8 mouse cellular contexts compared by ENCODE assay signal in genomic region chr7:25689603-25690021, GRCm38 (mm10). TPM values are rescaled to one million over a fixed set of nuclear protein-coding genes. Genes with fewer than 3 reads are reported as not detected.
DNase-seq lines count a peak whose midpoint lies in the region; ATAC-seq and TF ChIP-seq lines count a peak whose summit lies in the region.

No protein-coding gene starts in this region.

- 0 out of 2 replicates have a peak overlapping the region, but pooled peaks have one; percentile 81 for H3K9ac ChIP-seq in heart, embryonic 15.5 days
- peak overlapping the region; percentile 44; the same call in 1 of the 2 replicates for H3K9ac ChIP-seq in hindbrain, postnatal 0 days (replicated peaks; ENCODE audit: low read length)
- no peak overlapping the region; the same call in 1 of the 2 replicates for H3K9ac ChIP-seq in midbrain, embryonic 16.5 days (ENCODE audit: low read depth, low read length)

- no peak for ATAC-seq in heart, embryonic 15.5 days (replicated peaks; ENCODE audit: insufficient number of reproducible peaks, insufficient read depth, low FRiP score, low read depth)
- no peak for ATAC-seq in hindbrain, postnatal 0 days
- no peak for ATAC-seq in midbrain, embryonic 16.5 days

- intact Hi-C loops in left cerebral cortex, postnatal 36 days (cut with DNase I) = no loop called here

- WGBS in heart, embryonic 15.5 days = 6% methylated on average over 12 of the region's 12 CpGs
- 11% methylated on average over 12 of the region's 12 CpGs for WGBS in hindbrain, postnatal 0 days
- 13% methylated on average over 12 of the region's 12 CpGs for WGBS in midbrain, embryonic 16.5 days
- 23% methylated on average over 12 of the region's 12 CpGs for WGBS in cerebellum, adult 2 months

- no peaks in the 10 kb centered on the region; the same call in 1 of the 2 replicates for H3K36me3 ChIP-seq in heart, embryonic 15.5 days
- no peaks in the 10 kb centered on the region for H3K36me3 ChIP-seq in hindbrain, postnatal 0 days (ENCODE audit: insufficient read depth, low read length)
- H3K36me3 ChIP-seq in midbrain, embryonic 16.5 days (ENCODE audit: control insufficient read depth, insufficient read depth, low read length) = no peaks in the 10 kb centered on the region

- H3K9me3 ChIP-seq in heart, embryonic 15.5 days (replicated peaks) = no peaks in the 10 kb centered on the region
- H3K9me3 ChIP-seq in hindbrain, postnatal 0 days (ENCODE audit: low read length) = no peaks in the 10 kb centered on the region
- H3K9me3 ChIP-seq in midbrain, embryonic 16.5 days (replicated peaks; ENCODE audit: control insufficient read depth, low read length, poor library complexity, severe bottlenecking) = no peaks in the 10 kb centered on the region

- peak overlapping the region; percentile 77 for H3K4me3 ChIP-seq in heart, embryonic 15.5 days
- H3K4me3 ChIP-seq in hindbrain, postnatal 0 days (ENCODE audit: low read length) = peak overlapping the region; percentile 45
- H3K4me3 ChIP-seq in midbrain, embryonic 16.5 days (ENCODE audit: low read depth, low read length) = peak overlapping the region; percentile 41
- no peak overlapping the region for H3K4me3 ChIP-seq in cerebellum, adult 2 months (replicated peaks; ENCODE audit: insufficient read depth, low read depth, low read length)

- H3K4me2 ChIP-seq in heart, embryonic 15.5 days = peak overlapping the region; percentile 88
- peak overlapping the region; percentile 86 for H3K4me2 ChIP-seq in hindbrain, postnatal 0 days (ENCODE audit: low read depth, low read length)
- H3K4me2 ChIP-seq in midbrain, embryonic 16.5 days (ENCODE audit: low read length) = peak overlapping the region; percentile 71

- peaks cover 34% of the 10 kb centered on the region for H3K4me1 ChIP-seq in heart, embryonic 15.5 days (replicated peaks)
- H3K4me1 ChIP-seq in hindbrain, postnatal 0 days (ENCODE audit: insufficient read depth, low read length) = peaks cover 11% of the 10 kb centered on the region; the same call in 1 of the 2 replicates
- peaks cover 25% of the 10 kb centered on the region for H3K4me1 ChIP-seq in midbrain, embryonic 16.5 days (ENCODE audit: control insufficient read depth, insufficient read depth, low read length)
- peaks cover 3% of the 10 kb centered on the region; the same call in 1 of the 2 replicates for H3K4me1 ChIP-seq in cerebellum, adult 2 months (ENCODE audit: control insufficient read depth, insufficient read depth, low read length)

- no peak for TF ChIP-seq CTCF in hindbrain, postnatal 0 days (IDR thresholded peaks at IDR 0.05; ENCODE audit: low read depth)
- TF ChIP-seq CTCF in cerebellum, adult 2 months (IDR thresholded peaks at IDR 0.05; ENCODE audit: borderline replicate concordance, insufficient read depth, low read depth, low read length) = no peak

- peak overlapping the region; percentile 89 for H3K27ac ChIP-seq in heart, embryonic 15.5 days
- no peak overlapping the region for H3K27ac ChIP-seq in hindbrain, postnatal 0 days
- H3K27ac ChIP-seq in midbrain, embryonic 16.5 days (ENCODE audit: low read length) = no peak overlapping the region
- H3K27ac ChIP-seq in cerebellum, adult 2 months (ENCODE audit: insufficient read depth, low read length) = no peak overlapping the region

- H3K27me3 ChIP-seq in heart, embryonic 15.5 days = peaks cover 11% of the 10 kb centered on the region; the same call in 1 of the 2 replicates
- H3K27me3 ChIP-seq in hindbrain, postnatal 0 days (ENCODE audit: insufficient read depth, low read length) = peaks cover 38% of the 10 kb centered on the region
- H3K27me3 ChIP-seq in midbrain, embryonic 16.5 days (ENCODE audit: control insufficient read depth, insufficient read depth, low read depth, low read length) = peaks cover 62% of the 10 kb centered on the region
- H3K27me3 ChIP-seq in cerebellum, adult 2 months (ENCODE audit: control insufficient read depth, insufficient read depth, low read length) = peaks cover 5% of the 10 kb centered on the region; the same call in 1 of the 2 replicates

- no peak for DNase-seq in heart, adult 8-10 months (ENCODE audit: low spot score)
- DNase-seq in c-Kit-positive CD71-negative TER-119-negative erythroid progenitor cells, embryonic 14.5 days (ENCODE audit: low read depth) = peak; percentile 60
- DNase-seq in hindbrain, postnatal 0 days (ENCODE audit: low spot score) = no peak
- no peak for DNase-seq in cerebellum, adult 2 months
- DNase-seq in left cerebral cortex, postnatal 36 days (ENCODE audit: low spot score in 2 of 2) = no peak
- no peak for DNase-seq in adrenal gland, postnatal 14 days

- TF ChIP-seq POLR2A in cerebellum, adult 2 months (IDR thresholded peaks at IDR 0.05; ENCODE audit: borderline replicate concordance, insufficient read depth, low read length) = no peak

RNA-seq across cellular contexts. Expression of gene Tgfb1, which starts 2.8 kb away (rescaled TPM):
- polyA plus RNA-seq in heart, embryonic 15.5 days (2015; fragmentation: Nextera tagmentation; extraction: Ambion mirVana) = 3.2 and 4.6 TPM in 2 replicates
- 10 to 100 TPM; 17.5 to 24.9 (median 23.9) TPM for total RNA-seq in heart, adult 8-10 months (2022)
- total RNA-seq in hindbrain, postnatal 0 days (2014; rRNA removed) = 2.3 and 2.4 TPM in 2 replicates
- polyA plus RNA-seq in hindbrain, postnatal 0 days (2015; fragmentation: Nextera tagmentation; extraction: Ambion mirVana) = 0.76 and 0.98 TPM in 2 replicates
- polyA plus RNA-seq in midbrain, embryonic 16.5 days (2015; fragmentation: Nextera tagmentation; extraction: Ambion mirVana) = 0.21 and 0.78 TPM in 2 replicates
- 4.9 and 5.0 TPM in 2 replicates for polyA plus RNA-seq in cerebellum, adult 2 months (2012; rRNA removed)
- 1 to 10 TPM; 7.9 to 8.8 TPM for total RNA-seq in left cerebral cortex, postnatal 36 days (2021)
- total RNA-seq in adrenal gland, postnatal 14 days (2021) = 52.7 and 68.0 TPM in 2 replicates

RNA-seq across cellular contexts. Expression of gene B9d2, which starts 9.0 kb away (rescaled TPM):
- polyA plus RNA-seq in heart, embryonic 15.5 days (2015; fragmentation: Nextera tagmentation; extraction: Ambion mirVana) = 24.5 and 30.9 TPM in 2 replicates
- 10 to 100 TPM; 10.1 to 12.8 (median 11.9) TPM for total RNA-seq in heart, adult 8-10 months (2022)
- 29.5 and 51.3 TPM in 2 replicates for total RNA-seq in hindbrain, postnatal 0 days (2014; rRNA removed)
- 50.8 and 55.6 TPM in 2 replicates for polyA plus RNA-seq in hindbrain, postnatal 0 days (2015; fragmentation: Nextera tagmentation; extraction: Ambion mirVana)
- 40.0 and 49.8 TPM in 2 replicates for polyA plus RNA-seq in midbrain, embryonic 16.5 days (2015; fragmentation: Nextera tagmentation; extraction: Ambion mirVana)
- polyA plus RNA-seq in cerebellum, adult 2 months (2012; rRNA removed) = 36.9 and 37.3 TPM in 2 replicates
- total RNA-seq in left cerebral cortex, postnatal 36 days (2021) = 10 to 100 TPM; 23.7 to 28.9 TPM
- 17.8 TPM in 2 replicates for total RNA-seq in adrenal gland, postnatal 14 days (2021)

RNA-seq across cellular contexts. Expression of gene Tmem91, which starts 14.6 kb away (rescaled TPM):
- polyA plus RNA-seq in heart, embryonic 15.5 days (2015; fragmentation: Nextera tagmentation; extraction: Ambion mirVana) = 1.8 and 2.2 TPM in 2 replicates
- total RNA-seq in heart, adult 8-10 months (2022) = not detected
- 62.1 and 115 TPM in 2 replicates for total RNA-seq in hindbrain, postnatal 0 days (2014; rRNA removed)
- 182 and 185 TPM in 2 replicates for polyA plus RNA-seq in hindbrain, postnatal 0 days (2015; fragmentation: Nextera tagmentation; extraction: Ambion mirVana)
- polyA plus RNA-seq in midbrain, embryonic 16.5 days (2015; fragmentation: Nextera tagmentation; extraction: Ambion mirVana) = 61.6 and 90.5 TPM in 2 replicates
- 27.2 and 27.4 TPM in 2 replicates for polyA plus RNA-seq in cerebellum, adult 2 months (2012; rRNA removed)
- 10 to 100 TPM; 25.4 to 31.4 TPM for total RNA-seq in left cerebral cortex, postnatal 36 days (2021)
- 0.78 and 0.86 TPM in 2 replicates for total RNA-seq in adrenal gland, postnatal 14 days (2021)

RNA-seq across cellular contexts. Expression of gene Ccdc97, which starts 29.3 kb away (rescaled TPM):
- polyA plus RNA-seq in heart, embryonic 15.5 days (2015; fragmentation: Nextera tagmentation; extraction: Ambion mirVana) = 17.6 and 23.5 TPM in 2 replicates
- 10 to 100 TPM; 56.7 to 62.0 (median 58.8) TPM for total RNA-seq in heart, adult 8-10 months (2022)
- 41.2 and 43.1 TPM in 2 replicates for total RNA-seq in hindbrain, postnatal 0 days (2014; rRNA removed)
- polyA plus RNA-seq in hindbrain, postnatal 0 days (2015; fragmentation: Nextera tagmentation; extraction: Ambion mirVana) = 23.1 and 26.6 TPM in 2 replicates
- polyA plus RNA-seq in midbrain, embryonic 16.5 days (2015; fragmentation: Nextera tagmentation; extraction: Ambion mirVana) = 32.1 and 36.8 TPM in 2 replicates
- 59.3 and 62.7 TPM in 2 replicates for polyA plus RNA-seq in cerebellum, adult 2 months (2012; rRNA removed)
- 10 to 100 TPM; 61.2 TPM for total RNA-seq in left cerebral cortex, postnatal 36 days (2021)
- total RNA-seq in adrenal gland, postnatal 14 days (2021) = 43.8 and 45.0 TPM in 2 replicates

RNA-seq across cellular contexts. Expression of gene Exosc5, which starts 30.6 kb away (rescaled TPM):
- polyA plus RNA-seq in heart, embryonic 15.5 days (2015; fragmentation: Nextera tagmentation; extraction: Ambion mirVana) = 30.3 and 45.7 TPM in 2 replicates
- 10 to 100 TPM; 17.5 to 20.4 (median 19.3) TPM for total RNA-seq in heart, adult 8-10 months (2022)
- 27.9 and 33.9 TPM in 2 replicates for total RNA-seq in hindbrain, postnatal 0 days (2014; rRNA removed)
- 36.5 and 39.2 TPM in 2 replicates for polyA plus RNA-seq in hindbrain, postnatal 0 days (2015; fragmentation: Nextera tagmentation; extraction: Ambion mirVana)
- 35.2 and 35.4 TPM in 2 replicates for polyA plus RNA-seq in midbrain, embryonic 16.5 days (2015; fragmentation: Nextera tagmentation; extraction: Ambion mirVana)
- polyA plus RNA-seq in cerebellum, adult 2 months (2012; rRNA removed) = 42.3 and 42.8 TPM in 2 replicates
- total RNA-seq in left cerebral cortex, postnatal 36 days (2021) = 10 to 100 TPM; 24.0 to 26.4 TPM
- 43.3 and 53.2 TPM in 2 replicates for total RNA-seq in adrenal gland, postnatal 14 days (2021)

Comparison
In these comparisons a context has a peak if more than half of its experiments do, and no peak if none do; other contexts are left out.
1. RNA of gene Tmem91, which starts 14.6 kb away (total RNA-seq): 62.1 to 115 TPM in hindbrain, postnatal 0 days and 25.4 to 31.4 TPM in left cerebral cortex, postnatal 36 days; 0.78 to 0.86 TPM in adrenal gland, postnatal 14 days and not detected in heart, adult 8-10 months; every median in the first group is over 10 times any median in the second.
2. Peak in every context shown above with its lines, with median percentiles within 50 percentile points of each other: H3K4me2 ChIP-seq.